Mouse (Mus musculus) hindbrain, postnatal 0 days (tissue): ENCODE measurements around the gene Hddc3. TPM values are rescaled to one million over a fixed set of nuclear protein-coding genes. Genes with fewer than 3 reads are reported as not detected.
"Not testable (repeated sequence)": the region's sequence is repeated elsewhere in the genome, so short reads cannot be mapped to it uniquely, and the experiment has no call there.

Source experiments
- ATAC-seq: fragments of 200-750 bp; cut with Nextera tagmentation; 2 replicates; pipeline ENCODE4 v1.8.0; 2017; ENCODE audit warnings: mild to moderate bottlenecking, moderate TSS enrichment, moderate library complexity
- DNase-seq: peaks from one replicate; pipeline ENCODE4 v3.0.0-alpha.2; 2015; ENCODE audit warnings: low spot score
- H3K27ac ChIP-seq: fragments of 300-500 bp; sonication (generic); 2 replicates; pipeline ENCODE4 v1.5.1; 2014; ENCODE audit warnings: mild to moderate bottlenecking
- H3K27me3 ChIP-seq: fragments of 300-500 bp; sonication (generic); 2 replicates; pipeline ENCODE4 v1.6.1; 2014; ENCODE audit warnings: low read length, mixed read lengths; ENCODE audit not compliant: insufficient read depth
- H3K36me3 ChIP-seq: fragments of 300-500 bp; sonication (generic); 2 replicates; pipeline ENCODE4 v1.6.1; 2014; ENCODE audit warnings: low read length, mixed read lengths; ENCODE audit not compliant: insufficient read depth
- H3K4me1 ChIP-seq: fragments of 300-500 bp; sonication (generic); 2 replicates; pipeline ENCODE4 v1.6.1; 2014; ENCODE audit warnings: antibody characterized with exemption, low read length, mixed read lengths; ENCODE audit not compliant: insufficient read depth
- H3K4me2 ChIP-seq: fragments of 300-500 bp; sonication (generic); 2 replicates; pipeline ENCODE4 v1.6.1; 2014; ENCODE audit warnings: low read depth, mild to moderate bottlenecking, low read length, moderate library complexity, mixed read lengths
- H3K4me3 ChIP-seq: fragments of 300-500 bp; sonication (generic); 2 replicates; pipeline ENCODE4 v1.5.1; 2014; ENCODE audit warnings: low read length
- H3K9ac ChIP-seq: fragments of 300-500 bp; sonication (generic); replicated peaks from 2 replicates; pipeline ENCODE4 v1.6.1; 2014; ENCODE audit warnings: mild to moderate bottlenecking, low read length, moderate library complexity, mixed read lengths
- H3K9me3 ChIP-seq: fragments of 300-500 bp; sonication (generic); 2 replicates; pipeline ENCODE4 v1.6.1; 2016; ENCODE audit warnings: low read length, mixed read lengths
- CTCF ChIP-seq: IDR thresholded peaks from 2 replicates; pipeline ENCODE4 v1.5.1; 2016; ENCODE audit warnings: antibody characterized with exemption, control low read depth, low read depth
- WGBS: fragments of 180-500 bp; shearing (Covaris S2); extraction: QIAGEN DNeasy Blood & Tissue Kit; methylation state at CpG from one replicate; pipeline ENCODE4 v1.1.7; 2014; 5-methylcytosine and 5-hydroxymethylcytosine counted together
- polyA plus RNA-seq: library from polyadenylated mRNA; unstranded; fragments of >200 nt; fragmentation: Nextera tagmentation; extraction: Ambion mirVana; gene quantifications from 2 replicates; pipeline ENCODE4 v1.2.1, GENCODE M21; 2015
- total RNA-seq: library from RNA; depleted of rRNA; stranded (reverse); fragments of >200 nt; gene quantifications from 2 replicates; pipeline ENCODE4 v1.2.3, GENCODE M21; 2014

Gene Hddc3
- total and polyA plus RNA-seq, 2 experiments from 2014 or later: 15.5 to 32.2 TPM

- ATAC-seq (no peak), DNase-seq (no peak)
- 19% methylated on average over 33 of the region's 33 CpGs for WGBS
- no peaks in the 10 kb centered on the region for H3K27me3 ChIP-seq
- peaks cover 29% of the 10 kb centered on the region for H3K36me3 ChIP-seq
- H3K9me3 ChIP-seq: no peaks in the 10 kb centered on the region
- no peaks in the 10 kb centered on the region for H3K4me1 ChIP-seq
- H3K27ac ChIP-seq: no peak within 1 kb of the TSS
- no peak within 1 kb of the TSS for H3K4me3 ChIP-seq
- TF ChIP-seq CTCF: no peak
- peak within 1 kb of the TSS; percentile 33 for H3K4me2 ChIP-seq
- H3K9ac ChIP-seq: peak within 1 kb of the TSS; percentile 35; the same call in 1 of the 2 replicates
These were observed 45.0 kb downstream of the Hddc3 start, which contains the start of gene Fes for GRCm38 (mm10) chr7:80387633-80388543. Fes (minus strand) TSS chr7:80387946.

DNA sequence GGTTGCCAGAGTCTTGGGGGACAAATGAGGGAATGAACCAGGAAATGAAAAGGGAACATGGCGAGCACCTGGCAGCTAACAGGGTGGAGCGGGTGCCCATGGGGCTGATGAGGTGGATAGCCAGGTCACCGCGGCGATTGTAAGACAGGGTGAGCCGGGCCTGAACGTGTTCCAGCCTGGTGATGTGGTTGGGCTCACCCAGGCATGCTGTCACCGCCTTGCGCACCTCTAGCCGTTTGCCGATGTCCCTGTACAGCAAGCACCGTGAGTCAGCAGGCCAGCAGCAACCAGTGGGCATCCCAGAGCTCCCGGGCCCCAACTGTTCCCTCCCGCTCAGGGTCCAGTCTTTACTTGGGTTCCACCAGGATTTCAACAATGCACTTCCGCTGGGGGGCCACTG is 49.2 kb downstream of the Hddc3 start:
- DNase-seq (no peak), ATAC-seq (no peak)
- Histone ChIP-seq H3K4me1 (no peaks in the 10 kb centered on the region), H3K9me3 (no peaks in the 10 kb centered on the region), H3K4me3 (no peak overlapping the region), H3K9ac (no peak overlapping the region), H3K27me3 (no peaks in the 10 kb centered on the region), H3K4me2 (no peak overlapping the region), H3K36me3 (peaks cover 61% of the 10 kb centered on the region), H3K27ac (no peak overlapping the region)
- no peak for TF ChIP-seq CTCF
- WGBS: 94% methylated on average over 15 of the region's 15 CpGs

DNA sequence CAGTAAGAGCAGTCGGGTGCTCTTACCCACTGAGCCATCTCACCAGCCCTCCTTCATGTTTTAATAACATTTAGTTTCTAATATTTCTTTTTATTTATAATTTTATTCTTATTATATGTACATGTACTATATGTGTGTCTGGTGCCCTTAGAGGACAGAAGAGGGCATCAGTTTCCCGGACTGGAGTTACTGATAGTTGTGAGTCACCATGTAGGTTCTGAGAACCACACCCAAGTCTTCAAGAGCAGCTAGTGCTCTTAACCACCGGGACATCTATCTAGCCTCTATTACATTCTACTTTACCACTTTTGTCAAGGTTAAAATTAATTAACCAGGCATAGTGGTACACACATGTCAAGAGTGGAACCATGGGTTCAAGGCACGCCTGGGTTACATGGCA is 51.7 kb downstream of the Hddc3 start:
- H3K4me2 ChIP-seq: no peak overlapping the region
- no peaks in the 10 kb centered on the region for H3K4me1 ChIP-seq
- no peaks in the 10 kb centered on the region for H3K9me3 ChIP-seq
- DNase-seq (no peak), ATAC-seq (no peak)
- H3K9ac ChIP-seq: no peak overlapping the region
- no peak overlapping the region for H3K4me3 ChIP-seq
- no peak for TF ChIP-seq CTCF
- H3K27me3 ChIP-seq: no peaks in the 10 kb centered on the region
- peaks cover 61% of the 10 kb centered on the region for H3K36me3 ChIP-seq
- H3K27ac ChIP-seq: no peak overlapping the region
- 96% methylated on average over 4 of the region's 4 CpGs for WGBS

DNA sequence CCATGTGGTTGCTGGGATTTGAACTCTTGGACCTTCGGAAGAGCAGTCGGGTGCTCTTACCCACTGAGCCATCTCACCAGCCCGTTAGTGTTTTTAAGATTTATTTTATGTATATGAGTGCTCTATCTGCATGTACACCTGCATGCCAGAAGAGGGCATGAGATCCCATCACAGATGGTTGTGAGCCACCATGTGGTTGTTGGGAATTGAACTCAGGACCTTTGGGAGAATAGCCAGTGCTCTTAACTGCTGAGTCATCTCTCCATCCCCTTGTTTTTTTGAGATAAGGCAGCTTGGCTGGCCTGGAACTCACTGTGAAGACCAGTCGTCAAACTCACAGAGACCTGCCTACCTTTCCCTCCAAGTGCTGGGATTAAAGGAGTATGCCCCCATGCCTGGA is 53.5 kb downstream of the Hddc3 start:
- WGBS: 88% methylated on average over 4 of the region's 4 CpGs
- not testable (repeated sequence) for H3K9me3 ChIP-seq, H3K9ac ChIP-seq, H3K4me2 ChIP-seq, H3K27ac ChIP-seq, H3K27me3 ChIP-seq, H3K4me3 ChIP-seq, ATAC-seq, DNase-seq
- peaks cover 15% of the 10 kb centered on the region for H3K4me1 ChIP-seq
- peak; percentile 48 for TF ChIP-seq CTCF
- H3K36me3 ChIP-seq: peaks cover 46% of the 10 kb centered on the region

DNA sequence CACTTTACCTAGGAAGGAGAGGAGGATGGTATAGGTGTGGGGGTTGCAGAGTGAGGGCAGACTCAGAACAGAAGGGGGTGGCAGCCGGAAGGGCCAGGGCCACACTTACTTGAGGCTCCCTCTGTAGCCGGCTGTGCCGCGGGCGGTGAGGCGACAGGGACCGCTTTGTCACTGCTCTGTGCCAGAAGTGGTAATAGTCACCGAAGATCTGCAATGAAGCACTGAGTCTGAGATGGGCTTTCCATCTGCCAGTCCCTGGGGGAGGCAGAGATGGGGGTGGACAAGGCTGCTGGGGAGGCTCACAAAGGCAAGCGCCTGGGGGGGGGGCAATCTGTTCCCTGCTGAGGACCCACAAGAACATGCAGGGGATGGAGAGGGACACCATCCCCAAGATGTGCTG is 55.1 kb downstream of the Hddc3 start:
- Histone ChIP-seq H3K27ac (no peak overlapping the region), H3K4me2 (no peak overlapping the region), H3K4me3 (no peak overlapping the region), H3K4me1 (peaks cover 18% of the 10 kb centered on the region), H3K27me3 (no peaks in the 10 kb centered on the region), H3K36me3 (peaks cover 31% of the 10 kb centered on the region), H3K9me3 (no peaks in the 10 kb centered on the region), H3K9ac (no peak overlapping the region)
- no peak for TF ChIP-seq CTCF
- DNase-seq: no peak
- WGBS: 84% methylated on average over 9 of the region's 9 CpGs
- ATAC-seq: no peak

GRCm38 (mm10) chr7:80398654-80399444 is 55.9 kb downstream of the Hddc3 start:
- no peak for ATAC-seq
- H3K9ac ChIP-seq: no peak overlapping the region

More at GRCm38 (mm10) chr7:80398654-80399444, 55.9 kb downstream of the Hddc3 start:
- peaks cover 22% of the 10 kb centered on the region for H3K36me3 ChIP-seq
- WGBS: 63% methylated on average over 9 of the region's 9 CpGs
- no peaks in the 10 kb centered on the region for H3K27me3 ChIP-seq
- DNase-seq: no peak
- H3K27ac ChIP-seq: no peak overlapping the region
- no peak overlapping the region for H3K4me3 ChIP-seq
- TF ChIP-seq CTCF: no peak
- H3K4me2 ChIP-seq: no peak overlapping the region
- peaks cover 18% of the 10 kb centered on the region for H3K4me1 ChIP-seq
- no peaks in the 10 kb centered on the region for H3K9me3 ChIP-seq
